Mouse (Mus musculus) heart, postnatal 0 days (tissue): ENCODE measurements around the gene Rpl29. TPM values are rescaled to one million over a fixed set of nuclear protein-coding genes. Genes with fewer than 3 reads are reported as not detected.

ENCODE experiments used
- ATAC-seq: fragments of 200-750 bp; cut with Nextera tagmentation; 2 replicates; pipeline ENCODE4 v1.8.0; 2017; ENCODE audit warnings: low read depth, moderate number of reproducible peaks, moderate library complexity; ENCODE audit not compliant: insufficient read depth
- DNase-seq: peaks from one replicate; pipeline ENCODE4 v3.0.0-alpha.2; 2016; ENCODE audit warnings: low spot score
- H3K27ac ChIP-seq: fragments of 300-500 bp; sonication (generic); 2 replicates; pipeline ENCODE4 v1.5.1; 2014; ENCODE audit warnings: low read depth, mild to moderate bottlenecking
- H3K27me3 ChIP-seq: fragments of 300-500 bp; sonication (generic); 2 replicates; pipeline ENCODE4 v1.6.1; 2014; ENCODE audit warnings: low read length, mixed read lengths; ENCODE audit not compliant: control insufficient read depth, insufficient read depth
- H3K36me3 ChIP-seq: fragments of 300-500 bp; sonication (generic); replicated peaks from 2 replicates; pipeline ENCODE4 v1.6.1; 2014; ENCODE audit warnings: low read length, mixed read lengths; ENCODE audit not compliant: control insufficient read depth, insufficient read depth
- H3K4me1 ChIP-seq: fragments of 300-500 bp; sonication (generic); 2 replicates; pipeline ENCODE4 v1.6.1; 2014; ENCODE audit warnings: antibody characterized with exemption; ENCODE audit not compliant: control insufficient read depth, insufficient read depth
- H3K4me2 ChIP-seq: fragments of 300-500 bp; sonication (generic); 2 replicates; pipeline ENCODE4 v1.6.1; 2014; ENCODE audit warnings: low read depth, mild to moderate bottlenecking, low read length, moderate library complexity
- H3K4me3 ChIP-seq: fragments of 300-500 bp; sonication (generic); 2 replicates; pipeline ENCODE4 v1.5.1; 2014; ENCODE audit warnings: low read depth, low read length
- H3K9ac ChIP-seq: fragments of 300-500 bp; sonication (generic); replicated peaks from 2 replicates; pipeline ENCODE4 v1.6.1; 2014; ENCODE audit warnings: low read depth, low read length, mixed read lengths
- H3K9me3 ChIP-seq: fragments of 300-500 bp; sonication (generic); replicated peaks from 2 replicates; pipeline ENCODE4 v1.6.1; 2016; ENCODE audit warnings: low read length; ENCODE audit not compliant: control insufficient read depth
- CTCF ChIP-seq: IDR thresholded peaks from 2 replicates; pipeline ENCODE4 v1.5.1; 2016; ENCODE audit warnings: antibody characterized with exemption, control low read depth, low read depth
- EP300 ChIP-seq: IDR thresholded peaks from 2 replicates; pipeline ENCODE4 v1.6.1; 2016; ENCODE audit warnings: antibody characterized with exemption, low read depth
- WGBS: fragments of 180-500 bp; shearing (Covaris S2); extraction: QIAGEN DNeasy Blood & Tissue Kit; methylation state at CpG from one replicate; pipeline ENCODE4 v1.1.7; 2014; 5-methylcytosine and 5-hydroxymethylcytosine counted together
- polyA plus RNA-seq: library from polyadenylated mRNA; unstranded; fragments of >200 nt; fragmentation: Nextera tagmentation; extraction: Ambion mirVana; gene quantifications from 2 replicates; pipeline ENCODE4 v1.2.1, GENCODE M21; 2015
- total RNA-seq: library from RNA; depleted of rRNA; stranded (reverse); fragments of >200 nt; gene quantifications from 2 replicates; pipeline ENCODE4 v1.2.3, GENCODE M21; 2014; ENCODE audit warnings: low replicate concordance

Rpl29 gene
- total and polyA plus RNA-seq, 2 experiments from 2014 or later = 504 to 783 TPM

DNA sequence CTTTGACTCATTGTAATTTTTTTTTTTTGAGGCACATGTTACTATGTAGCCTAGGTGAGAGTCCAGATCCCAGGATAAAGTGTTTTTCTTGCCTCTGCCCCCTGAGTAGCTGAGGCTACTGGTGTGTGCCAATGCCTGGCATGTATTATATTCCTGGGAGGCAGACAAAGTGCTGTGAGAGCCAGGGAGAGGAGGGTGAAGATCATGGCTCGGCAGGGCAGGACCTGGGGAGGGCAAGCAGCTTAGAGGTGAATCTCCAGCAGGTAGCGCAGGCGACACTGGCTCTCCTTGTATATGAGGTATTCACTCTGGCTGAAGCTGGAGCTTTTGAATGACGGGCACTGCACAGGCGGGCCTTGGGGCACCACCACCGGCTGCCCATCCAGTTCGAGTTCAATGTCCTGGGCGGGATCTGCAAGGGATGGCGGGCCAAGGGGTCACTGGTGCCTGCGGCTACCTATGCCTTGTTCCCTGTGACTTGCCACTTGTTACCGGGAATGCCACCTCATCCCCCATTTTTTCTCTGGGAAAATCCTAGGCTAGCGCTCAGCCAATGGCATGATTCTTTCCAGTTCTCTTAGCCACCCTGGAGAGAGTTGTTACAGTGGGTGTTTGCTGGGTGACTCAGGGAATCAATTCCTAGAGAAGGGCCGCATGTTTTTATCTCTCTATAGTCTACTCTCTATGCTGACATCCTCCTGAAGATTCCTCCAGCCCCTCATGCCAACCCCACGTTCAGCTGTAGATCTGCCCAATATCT lies 41.9 kb downstream of the Rpl29 start:
- H3K9ac ChIP-seq = no peak overlapping the region
- no peak for ATAC-seq
- H3K27ac ChIP-seq = no peak overlapping the region
- no peaks in the 10 kb centered on the region for H3K9me3 ChIP-seq
- WGBS = 71% methylated on average over 14 of the region's 14 CpGs
- H3K4me3 ChIP-seq = no peak overlapping the region
- no peaks in the 10 kb centered on the region for H3K27me3 ChIP-seq
- H3K4me1 ChIP-seq = peaks cover 15% of the 10 kb centered on the region
- no peak for TF ChIP-seq CTCF
- H3K4me2 ChIP-seq = peak overlapping the region; percentile 35; the same call in 1 of the 2 replicates
- no peaks in the 10 kb centered on the region for H3K36me3 ChIP-seq
- no peak for DNase-seq

DNA sequence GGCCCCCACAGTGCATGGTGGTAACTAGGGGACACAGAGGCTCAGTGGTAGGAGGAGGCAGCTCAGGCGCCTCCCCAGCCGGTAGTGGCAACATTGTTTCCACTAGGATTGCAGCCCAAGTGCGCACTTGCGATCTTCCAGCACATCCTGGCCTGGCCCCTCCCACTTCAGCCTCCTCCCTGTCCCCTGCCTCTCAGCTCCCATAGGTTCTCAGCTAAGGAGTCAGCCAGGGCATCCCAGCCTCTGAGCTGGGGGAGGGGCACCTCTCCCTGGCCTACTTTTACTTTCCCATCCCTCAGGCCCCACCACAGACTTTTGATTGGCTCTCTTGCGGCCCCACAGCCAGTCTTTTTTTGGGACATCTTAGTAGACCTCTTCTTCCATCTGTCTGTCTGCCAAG lies 42.6 kb downstream of the Rpl29 start:
- Histone ChIP-seq H3K27ac (peak overlapping the region; percentile 32; the same call in 1 of the 2 replicates), H3K9ac (no peak overlapping the region), H3K36me3 (no peaks in the 10 kb centered on the region), H3K4me2 (peak overlapping the region; percentile 35; the same call in 1 of the 2 replicates), H3K4me3 (no peak overlapping the region), H3K27me3 (no peaks in the 10 kb centered on the region), H3K4me1 (peaks cover 20% of the 10 kb centered on the region), H3K9me3 (no peaks in the 10 kb centered on the region)
- TF ChIP-seq CTCF = no peak
- TF ChIP-seq EP300 = no peak
- peak; percentile 23 for ATAC-seq
- 17% methylated on average over 5 of the region's 5 CpGs for WGBS
- peak; percentile 73 for DNase-seq

DNA sequence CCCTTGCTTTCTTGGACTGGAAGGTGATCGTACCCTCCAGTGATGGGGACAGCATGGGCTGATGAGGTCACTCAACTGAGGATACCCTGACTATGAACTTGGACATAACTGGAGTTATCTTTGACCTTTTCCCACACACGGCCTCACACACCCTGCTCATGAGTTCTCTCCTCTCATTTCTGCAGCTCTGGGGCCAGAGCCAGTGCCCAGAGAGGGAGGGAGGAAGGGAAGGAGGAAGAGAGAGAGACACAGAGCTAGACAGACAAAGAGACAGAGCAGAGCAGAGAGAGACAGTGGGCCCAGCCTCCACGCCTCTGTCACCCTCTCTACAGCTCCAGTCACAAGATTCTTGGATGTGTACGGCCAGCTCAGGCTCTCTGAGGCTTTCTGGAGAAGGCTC lies 43.1 kb downstream of the Rpl29 start:
- no peaks in the 10 kb centered on the region for H3K36me3 ChIP-seq
- no peak for TF ChIP-seq CTCF
- no peak for TF ChIP-seq EP300
- H3K4me1 ChIP-seq = peaks cover 21% of the 10 kb centered on the region
- no peaks in the 10 kb centered on the region for H3K27me3 ChIP-seq
- no peak for ATAC-seq
- H3K4me3 ChIP-seq = no peak overlapping the region
- H3K27ac ChIP-seq = peak overlapping the region; percentile 32
- WGBS = 45% methylated on average over 4 of the region's 4 CpGs
- H3K4me2 ChIP-seq = no peak overlapping the region
- H3K9me3 ChIP-seq = no peaks in the 10 kb centered on the region
- no peak for DNase-seq
- no peak overlapping the region for H3K9ac ChIP-seq

DNA sequence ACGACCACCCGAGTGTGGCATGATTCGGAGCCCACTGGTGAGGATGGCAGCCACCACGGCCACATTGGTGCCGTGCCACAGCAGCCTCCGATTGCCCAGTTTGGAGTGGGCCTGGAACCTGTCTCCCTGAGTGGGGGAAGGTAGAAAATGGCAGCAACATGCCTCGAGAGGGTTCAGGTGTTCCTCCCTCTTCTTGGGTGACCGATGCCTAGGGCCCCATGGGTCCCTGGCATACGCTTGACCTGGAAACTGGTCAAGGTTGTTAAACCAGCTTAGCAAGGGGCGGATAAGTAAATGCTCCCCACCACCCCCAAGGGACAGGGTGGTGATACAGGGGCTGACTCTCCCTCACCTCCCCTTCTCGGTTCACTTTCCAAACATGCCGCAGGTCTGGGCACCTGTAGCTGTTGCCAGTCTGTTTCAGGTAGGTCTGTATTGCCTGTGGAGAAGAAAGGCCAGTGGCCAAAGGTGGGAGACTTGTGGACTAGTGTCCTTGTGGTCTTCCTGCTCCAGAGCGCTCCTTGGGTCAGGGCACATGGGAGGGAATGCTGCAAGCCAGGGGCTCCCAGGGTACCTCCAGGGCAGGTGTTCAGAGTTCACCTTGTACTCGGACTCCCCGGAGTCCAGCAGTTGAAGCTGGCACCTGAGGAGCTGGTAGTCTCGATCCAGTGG lies 44.0 kb downstream of the Rpl29 start:
- H3K27ac ChIP-seq = peak overlapping the region; percentile 32; the same call in 1 of the 2 replicates
- peaks cover 30% of the 10 kb centered on the region for H3K4me1 ChIP-seq
- 96% methylated on average over 16 of the region's 16 CpGs for WGBS
- H3K4me3 ChIP-seq = no peak overlapping the region
- ATAC-seq = no peak
- no peaks in the 10 kb centered on the region for H3K27me3 ChIP-seq
- H3K36me3 ChIP-seq = no peaks in the 10 kb centered on the region
- no peaks in the 10 kb centered on the region for H3K9me3 ChIP-seq
- no peak for TF ChIP-seq EP300
- no peak for DNase-seq
- no peak overlapping the region for H3K9ac ChIP-seq
- H3K4me2 ChIP-seq = no peak overlapping the region

DNA sequence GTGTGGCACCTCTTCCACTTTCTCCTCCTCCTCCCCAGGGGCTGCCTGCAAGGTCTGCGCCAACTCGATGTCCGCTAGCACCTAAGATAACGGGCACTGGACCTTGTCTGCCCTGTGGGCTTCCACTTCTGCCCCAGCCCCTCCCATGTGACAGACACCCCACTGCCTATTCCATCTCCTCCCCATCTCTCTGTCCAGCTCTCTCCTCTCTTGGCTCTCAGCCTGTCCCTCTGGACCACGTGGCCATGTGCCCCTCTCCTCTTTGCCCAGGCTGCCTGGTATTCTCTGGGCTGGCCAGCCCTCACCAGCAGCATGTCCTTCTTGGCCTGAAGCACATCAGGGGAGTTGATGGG lies 44.5 kb downstream of the Rpl29 start:
- DNase-seq = no peak

More for the DNA sequence above, 44.5 kb downstream of the Rpl29 start:
- Histone ChIP-seq H3K4me1 (peaks cover 32% of the 10 kb centered on the region), H3K36me3 (no peaks in the 10 kb centered on the region), H3K9me3 (no peaks in the 10 kb centered on the region), H3K4me2 (no peak overlapping the region), H3K4me3 (no peak overlapping the region), H3K9ac (no peak overlapping the region), H3K27me3 (no peaks in the 10 kb centered on the region), H3K27ac (no peak overlapping the region)
- TF ChIP-seq CTCF = no peak
- no peak for TF ChIP-seq EP300
- 74% methylated on average over 5 of the region's 5 CpGs for WGBS
- ATAC-seq = no peak
